Mouse (Mus musculus) T-helper 2 cell (primary cell): Measurements from ENCODE around the gene Ripor3.

ENCODE experiments used
- in situ Hi-C: fragments of 300-600 bp; cut with MboI, MseI; formaldehyde crosslinking; loops from one replicate; pipeline ENCODE4 v1.15.1; 2025; ENCODE audit warnings: high pct_unique_total_duplicates

Ripor3 gene

DNA sequence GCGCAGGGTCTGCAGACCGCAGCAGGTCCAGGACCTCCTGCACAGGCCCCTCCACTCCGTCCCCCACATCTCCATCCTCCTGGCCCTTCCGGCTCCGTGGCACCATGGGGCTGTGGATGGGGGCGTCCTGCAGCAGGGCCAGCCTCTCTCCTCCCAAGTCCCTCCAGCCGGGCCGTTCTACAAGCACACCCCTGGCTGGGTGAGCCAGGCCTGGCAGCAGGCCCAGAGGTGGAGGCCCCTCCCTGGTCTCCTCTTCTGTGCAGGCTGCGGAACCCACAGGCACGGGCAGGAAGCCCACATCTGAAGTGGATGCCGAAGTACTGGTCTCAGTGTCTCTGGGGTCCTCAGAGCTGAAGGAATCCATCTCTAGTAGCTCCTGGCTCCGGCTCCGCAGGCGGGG is 21.1 kb downstream of the Ripor3 start:
- in situ Hi-C loops, result no loop called here

DNA sequence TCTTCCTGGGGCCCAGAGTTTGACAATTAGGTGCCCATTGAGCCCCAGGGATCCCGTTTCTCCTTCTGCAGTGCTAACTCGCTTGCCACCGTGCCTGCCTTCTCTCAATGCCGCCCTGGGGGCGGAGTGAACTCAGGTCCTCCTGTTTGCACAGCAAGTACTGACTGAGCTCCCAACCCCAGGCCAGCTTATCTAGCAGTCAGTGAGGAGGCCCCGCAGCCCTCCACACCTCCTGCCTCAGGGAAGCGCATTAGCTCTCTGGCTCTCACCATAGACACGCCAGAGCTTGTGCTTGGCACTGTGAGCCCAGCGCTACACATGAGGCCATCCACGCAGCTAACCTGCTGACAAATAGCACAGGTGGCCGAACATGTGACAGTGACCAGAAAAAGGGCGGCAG is 22.8 kb downstream of the Ripor3 start:
- in situ Hi-C loops, result no loop called here

DNA sequence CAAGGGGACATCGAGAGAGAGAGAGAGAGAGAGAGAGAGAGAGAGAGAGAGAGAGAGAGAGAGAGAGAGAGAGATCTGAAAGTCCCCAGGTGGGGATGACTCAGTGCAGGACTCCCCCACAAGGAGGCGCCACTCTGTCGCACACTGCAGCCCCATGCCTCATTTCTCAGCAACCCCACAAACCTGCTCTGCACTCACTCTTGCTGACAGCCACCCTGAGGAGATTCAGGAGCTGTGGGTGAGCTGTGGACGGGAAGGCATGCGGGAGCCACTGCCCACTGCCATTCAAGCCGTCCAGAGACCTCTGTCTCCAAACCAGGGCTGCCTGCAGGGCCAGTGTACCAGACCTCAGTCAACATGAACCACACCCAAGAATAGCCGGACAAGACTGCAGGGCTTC is 23.7 kb downstream of the Ripor3 start:
- in situ Hi-C loops, result no loop called here

DNA sequence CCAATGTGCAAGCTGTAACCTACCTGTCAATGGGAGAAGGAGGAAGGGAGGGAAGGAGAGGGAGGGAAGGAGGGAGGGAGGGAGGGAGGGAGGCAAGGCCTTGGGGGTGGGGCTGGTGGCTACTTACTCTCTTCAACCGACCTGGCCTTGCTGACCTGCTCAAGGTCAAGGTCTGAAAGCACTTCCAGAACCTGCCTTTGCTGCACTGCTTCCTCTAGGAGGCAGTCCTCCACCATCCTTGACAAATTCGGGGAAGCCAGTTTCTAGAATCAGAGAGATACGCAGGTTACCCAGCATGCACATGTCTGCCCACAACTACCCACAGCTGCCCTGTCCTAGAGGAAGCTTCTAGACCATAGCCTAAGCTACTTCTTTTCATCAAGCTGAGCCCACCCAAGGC is 25.5 kb downstream of the Ripor3 start:
- in situ Hi-C loops, result no loop called here

DNA sequence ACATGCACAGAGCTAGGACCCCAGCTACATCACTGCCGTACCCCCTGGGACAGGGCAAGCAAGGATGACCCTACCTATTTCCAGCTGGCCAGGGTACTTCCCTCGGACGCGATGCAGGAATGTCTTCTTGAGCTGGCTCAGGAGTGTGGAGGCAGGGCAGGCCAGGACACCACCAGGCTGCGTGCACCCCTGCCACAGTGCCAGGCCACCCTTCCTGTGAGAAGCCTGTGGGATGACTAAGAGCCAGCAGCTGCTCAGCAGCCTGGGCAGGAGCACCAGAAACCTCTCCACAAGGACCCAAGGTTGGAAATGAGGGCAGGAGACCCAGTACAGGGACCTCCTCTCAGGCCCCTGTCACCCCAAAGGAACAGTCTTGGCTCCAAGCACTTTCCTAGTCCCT is 26.0 kb downstream of the Ripor3 start:
- in situ Hi-C loops, result no loop called here

DNA sequence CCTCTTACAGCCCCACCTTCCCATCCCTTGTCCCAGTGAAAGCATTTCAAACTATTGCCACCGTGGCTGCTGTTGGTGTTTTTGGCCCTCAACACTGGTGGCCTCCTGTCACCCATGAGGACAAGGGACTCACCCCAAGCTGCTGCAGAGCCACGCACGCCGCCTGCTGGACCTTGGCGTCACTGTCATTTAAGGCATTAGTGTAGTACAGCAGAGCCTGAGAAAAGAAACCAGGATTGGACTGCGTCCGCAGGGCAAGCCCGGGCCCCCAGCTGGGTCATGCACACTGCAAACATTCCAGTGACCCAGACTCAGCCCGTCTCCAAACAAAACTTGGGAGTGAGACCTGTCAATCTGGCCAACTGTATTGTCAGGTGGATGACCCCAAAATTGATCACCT is 27.8 kb downstream of the Ripor3 start:
- in situ Hi-C loops, result no loop called here

DNA sequence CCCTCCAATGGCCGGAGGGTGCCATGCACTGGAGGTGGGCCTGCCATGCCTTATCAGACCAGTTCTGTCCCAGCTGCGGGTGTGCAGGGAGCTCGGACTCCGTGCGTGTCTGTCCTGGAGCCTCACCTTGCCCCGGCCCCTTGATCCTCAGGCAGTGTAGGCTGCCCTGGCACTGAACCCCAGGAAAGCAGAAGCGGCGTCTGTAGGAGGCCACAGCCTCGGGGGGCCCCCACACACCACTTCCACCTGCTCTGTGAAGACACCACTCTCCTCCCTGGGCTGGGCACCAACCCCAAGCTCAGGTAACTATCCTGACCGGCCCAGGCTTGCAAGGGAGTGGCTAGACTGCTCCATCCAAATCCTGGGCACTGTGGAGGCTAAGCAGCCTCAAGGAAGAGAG is 30.0 kb downstream of the Ripor3 start:
- in situ Hi-C loops, result no loop called here

DNA sequence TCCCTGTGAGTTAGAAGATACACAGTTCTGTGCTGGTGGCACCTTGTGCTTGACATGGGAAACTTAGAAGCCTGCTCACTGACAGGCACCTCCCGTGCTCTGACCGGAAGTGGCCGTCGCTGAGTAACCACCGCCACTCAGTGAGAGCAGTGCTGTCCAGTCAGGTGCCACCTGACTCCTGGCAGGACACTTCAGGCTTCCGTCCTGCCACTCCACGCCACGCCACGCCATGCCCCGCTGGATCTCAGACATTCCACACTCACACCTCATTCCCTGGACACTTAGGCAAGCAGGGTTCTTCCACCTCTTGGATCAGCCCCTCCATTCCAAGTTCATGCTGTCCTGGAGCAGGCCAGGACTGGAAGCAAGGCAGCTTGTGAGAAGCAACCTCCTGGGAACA is 32.1 kb downstream of the Ripor3 start:
- in situ Hi-C loops, result no loop called here

DNA sequence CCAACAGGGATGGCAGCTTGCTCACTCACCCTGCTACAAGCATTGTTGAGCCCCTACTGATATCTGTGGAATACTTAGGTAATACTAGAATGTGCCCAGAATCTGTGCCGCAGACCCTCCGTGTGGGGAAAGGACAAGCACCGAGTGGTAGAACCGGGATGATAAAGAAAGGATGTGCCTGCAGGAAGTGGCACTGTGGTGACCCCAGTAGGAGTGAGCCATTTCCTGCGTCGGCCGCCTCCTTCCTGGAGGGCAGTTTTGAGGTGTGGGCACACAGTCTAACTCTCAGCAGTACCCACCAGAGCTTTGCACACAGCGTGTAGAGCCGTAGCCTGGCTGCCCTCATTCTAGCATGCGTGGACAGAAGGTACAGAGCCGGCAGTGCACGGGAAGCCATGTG is 34.7 kb downstream of the Ripor3 start:
- in situ Hi-C loops, result no loop called here

DNA sequence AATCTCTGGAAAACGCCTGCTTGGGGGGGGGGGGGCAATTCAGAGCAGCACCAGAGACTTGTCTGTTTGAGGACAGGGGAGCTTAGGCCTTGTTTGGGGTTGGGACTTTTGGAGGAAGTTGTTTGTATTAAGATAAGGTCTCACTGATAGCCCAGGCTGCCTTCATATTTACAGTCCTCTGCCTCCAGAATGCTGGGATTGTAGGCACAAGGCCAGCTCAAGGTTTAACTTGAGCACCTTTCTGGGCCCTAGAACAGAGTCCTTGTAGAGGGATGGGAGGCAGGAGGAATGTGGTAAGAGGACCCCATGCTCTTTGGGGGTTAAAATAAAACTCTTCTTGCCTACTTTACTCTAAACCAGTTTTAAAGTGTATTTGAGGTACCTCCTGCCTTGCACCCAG is 37.6 kb downstream of the Ripor3 start:
- in situ Hi-C loops, result no loop called here

DNA sequence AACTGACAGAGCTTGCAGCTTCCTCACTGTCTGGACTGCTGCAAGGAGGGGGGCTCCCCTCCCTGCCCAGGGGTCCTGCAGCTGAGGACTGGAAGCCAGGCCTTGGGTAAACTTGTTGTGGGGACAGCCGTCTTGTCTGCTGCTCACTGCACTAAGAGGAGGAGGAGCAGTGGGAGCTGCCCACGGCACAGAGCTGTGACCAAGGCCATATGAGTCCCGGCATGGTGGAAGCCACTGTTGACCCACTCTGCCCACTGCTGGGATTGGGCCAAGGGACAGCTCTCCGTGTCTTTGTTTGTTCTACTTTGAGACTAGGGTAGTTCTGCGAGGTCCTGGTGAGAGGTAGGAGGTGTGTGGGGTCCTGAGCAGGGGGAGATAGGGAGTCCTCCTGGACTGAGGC is 38.3 kb downstream of the Ripor3 start:
- in situ Hi-C loops, result no loop called here

DNA sequence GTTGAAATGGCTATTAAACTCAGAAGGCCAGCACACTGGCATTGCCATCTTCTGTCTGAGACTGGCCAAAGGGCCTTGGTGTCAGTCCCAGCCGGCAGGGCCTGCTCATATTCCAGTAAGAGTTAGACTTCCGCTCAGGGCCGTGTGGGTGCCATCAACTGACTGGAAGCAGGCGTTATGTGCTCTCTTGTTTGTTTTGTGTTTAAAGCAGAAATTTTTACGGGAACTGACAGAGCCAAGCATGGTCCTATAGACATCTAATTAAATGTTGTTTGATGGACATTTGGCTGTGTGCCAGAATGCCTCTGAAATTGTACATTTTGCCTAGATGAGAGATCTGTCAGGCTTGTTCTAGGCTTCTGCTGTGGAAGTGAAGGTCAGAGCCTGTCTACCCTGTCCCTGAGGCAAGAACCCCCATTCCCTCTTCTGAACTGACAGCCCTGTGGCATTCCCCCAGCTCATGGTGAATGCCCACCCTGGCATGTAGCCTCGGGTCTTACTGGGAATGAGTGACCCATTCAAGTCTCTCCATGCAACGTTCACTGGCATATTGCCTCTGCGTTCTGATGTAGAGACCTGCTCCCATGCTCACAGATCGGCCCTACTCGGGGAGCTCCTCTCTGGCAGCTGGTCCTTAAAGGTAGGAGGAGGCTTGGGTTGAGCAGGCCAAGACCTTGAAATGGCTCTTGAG is 40.4 kb downstream of the Ripor3 start:
- in situ Hi-C loops, result no loop called here

DNA sequence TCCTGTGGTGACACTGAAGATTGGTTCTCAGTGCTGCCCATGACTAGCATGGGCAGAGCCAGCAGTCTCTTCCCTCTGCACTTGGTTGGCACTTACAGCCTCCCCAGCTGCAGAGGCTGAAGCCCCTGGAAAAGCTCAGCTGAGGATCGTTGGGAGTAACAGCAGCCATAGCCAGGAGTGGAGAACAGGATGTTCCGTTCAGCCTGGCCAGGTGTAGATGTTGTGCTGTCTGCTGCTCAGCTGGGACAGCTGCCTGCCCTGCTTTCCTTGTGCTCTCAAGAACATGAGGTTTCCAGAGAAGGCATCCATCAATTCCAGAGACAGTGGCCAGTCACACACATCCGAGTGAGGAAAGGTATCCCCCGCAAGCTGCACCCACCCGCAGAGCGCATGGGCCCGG is 41.9 kb downstream of the Ripor3 start:
- in situ Hi-C loops, result no loop called here

DNA sequence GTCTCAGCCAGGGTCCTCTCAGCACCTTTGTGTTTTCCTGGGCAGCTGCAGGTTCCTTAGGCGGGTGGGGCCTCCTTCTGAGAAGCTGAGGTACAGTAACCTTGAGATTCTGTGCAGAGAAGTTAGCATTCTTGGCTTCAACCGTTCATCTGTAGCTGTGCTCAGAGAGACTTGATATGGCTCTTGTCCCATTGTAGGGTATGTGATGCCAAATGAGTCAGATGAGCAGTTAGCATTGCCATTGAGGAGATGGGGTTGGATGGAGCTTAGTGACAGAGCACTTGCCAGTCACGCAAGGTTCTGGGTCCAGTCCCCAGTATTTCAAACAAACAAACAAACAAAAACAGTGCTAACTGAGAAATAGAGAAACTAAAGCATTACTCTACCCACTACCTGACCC is 44.5 kb downstream of the Ripor3 start:
- in situ Hi-C loops, result no loop called here

DNA sequence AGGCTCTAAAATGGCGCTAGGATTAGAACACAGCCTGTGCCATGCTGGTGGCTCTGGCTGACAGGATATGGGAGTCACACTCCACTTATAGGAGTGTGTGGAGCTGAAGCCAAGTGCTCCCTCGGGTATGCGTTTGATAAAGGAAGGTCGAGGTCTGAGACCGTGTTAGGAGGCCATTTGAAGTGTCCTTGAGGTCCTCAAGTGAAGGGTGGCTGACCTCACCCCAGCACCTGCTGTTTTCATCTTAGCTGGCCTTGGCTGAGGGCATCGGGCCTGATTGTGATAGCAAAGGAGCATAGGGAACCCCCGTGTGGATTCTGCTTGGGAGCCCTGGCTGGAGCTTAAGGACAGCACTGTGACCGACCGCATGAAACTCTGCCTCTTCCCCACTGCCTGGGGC is 46.1 kb downstream of the Ripor3 start:
- in situ Hi-C loops, result no loop called here

DNA sequence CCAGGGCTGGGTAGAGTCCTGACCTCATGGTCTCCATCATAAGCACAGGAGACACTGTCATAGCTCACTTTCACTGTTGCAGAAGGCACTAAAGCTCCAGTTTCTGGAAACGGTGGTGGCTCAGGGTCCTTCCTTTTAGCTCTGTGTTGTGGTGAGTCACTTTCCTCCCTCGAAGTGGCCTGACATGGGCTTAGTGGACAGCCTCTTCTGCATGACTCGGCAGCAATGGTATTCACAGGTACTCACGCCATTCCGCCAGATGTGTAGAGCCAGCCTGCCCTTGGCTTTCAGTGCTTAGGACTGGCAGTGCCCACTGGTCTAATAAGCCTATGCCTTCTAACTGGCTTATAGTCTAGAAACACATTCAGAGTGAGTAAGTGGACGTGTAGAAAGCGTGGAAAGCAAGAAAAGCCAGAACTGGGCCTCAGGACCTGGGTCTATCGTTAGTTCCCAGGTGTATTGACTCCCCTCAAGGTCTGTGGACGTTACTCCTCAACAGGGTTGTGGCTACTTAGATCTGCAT is 46.6 kb downstream of the Ripor3 start:
- in situ Hi-C loops, result no loop called here

DNA sequence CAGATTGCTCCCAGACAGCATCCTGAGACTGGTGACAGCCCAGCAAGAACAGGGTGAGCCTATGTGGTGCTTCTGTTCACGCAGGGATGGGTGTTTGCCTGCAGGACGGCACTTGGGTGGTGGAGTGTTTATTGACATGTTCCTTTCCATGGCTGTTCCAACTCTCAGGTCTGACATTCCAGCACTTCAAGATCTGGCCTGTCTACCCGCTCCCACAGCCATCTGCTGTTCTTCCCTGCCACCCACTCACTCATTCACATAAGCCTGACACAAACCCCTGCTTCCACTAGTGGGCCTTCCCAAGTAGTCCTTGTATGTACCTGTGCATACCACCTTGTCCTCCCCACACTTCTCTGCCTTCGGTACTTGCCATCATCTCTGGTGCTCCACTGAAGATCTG is 47.2 kb downstream of the Ripor3 start:
- in situ Hi-C loops, result no loop called here

DNA sequence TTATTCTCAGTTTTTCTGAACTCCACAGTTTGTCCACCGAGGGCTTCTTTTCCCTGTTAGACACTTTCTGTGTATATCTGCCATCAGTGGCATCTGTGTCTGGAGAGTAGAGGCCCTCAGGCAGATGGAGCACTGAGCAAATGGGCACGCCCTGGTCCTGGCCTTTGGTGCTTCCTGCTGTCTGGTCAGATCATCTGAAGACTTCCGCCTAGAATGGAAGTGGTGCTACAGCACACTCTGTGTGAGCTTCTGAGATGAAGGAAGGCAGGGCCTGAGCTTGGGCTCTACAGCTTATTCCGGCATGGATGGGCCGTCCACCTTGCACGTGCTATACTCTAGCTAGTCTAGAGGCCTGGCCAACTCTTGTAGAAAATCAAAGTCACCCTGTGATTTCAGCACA is 48.1 kb downstream of the Ripor3 start:
- in situ Hi-C loops, result no loop called here

DNA sequence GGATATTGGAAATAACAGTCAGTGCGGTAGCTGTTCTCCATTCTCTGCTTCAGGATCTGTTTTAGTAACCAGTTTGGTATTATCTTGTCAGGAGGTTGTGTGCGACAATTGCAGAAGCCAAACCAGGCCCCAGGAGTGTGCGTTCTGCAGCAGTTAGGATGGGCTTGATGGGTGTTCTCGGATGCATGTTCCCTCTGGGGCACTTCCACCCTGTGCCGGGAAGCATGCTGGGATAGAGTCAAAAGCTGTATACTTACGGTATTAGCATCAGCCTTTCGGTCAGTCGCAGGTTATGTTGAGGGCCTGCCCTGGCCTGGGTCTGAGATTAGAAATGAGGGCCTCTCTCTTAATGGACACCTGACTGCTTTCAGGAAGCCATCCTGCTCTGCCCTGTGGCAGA is 49.8 kb downstream of the Ripor3 start:
- in situ Hi-C loops, result no loop called here

DNA sequence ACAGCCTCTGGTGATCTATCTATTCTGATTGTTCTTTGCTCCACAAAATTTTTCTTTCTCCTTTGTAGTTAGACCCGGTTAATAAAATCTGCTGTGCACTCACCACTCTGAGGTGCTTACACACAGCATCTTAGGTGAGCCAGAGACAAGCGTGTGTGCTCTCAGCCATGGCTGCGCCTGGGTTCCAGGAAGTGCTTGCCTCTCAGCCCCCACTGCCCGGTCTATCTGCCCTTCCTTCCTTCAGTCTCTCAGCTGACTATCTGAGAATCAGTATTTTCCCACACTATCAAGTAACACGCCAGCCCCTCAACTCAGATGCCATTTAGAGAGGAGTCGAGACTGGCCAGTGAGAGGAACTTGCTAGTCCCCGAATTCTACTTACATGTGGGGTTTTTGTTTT is 50.4 kb downstream of the Ripor3 start:
- in situ Hi-C loops, result no loop called here

DNA sequence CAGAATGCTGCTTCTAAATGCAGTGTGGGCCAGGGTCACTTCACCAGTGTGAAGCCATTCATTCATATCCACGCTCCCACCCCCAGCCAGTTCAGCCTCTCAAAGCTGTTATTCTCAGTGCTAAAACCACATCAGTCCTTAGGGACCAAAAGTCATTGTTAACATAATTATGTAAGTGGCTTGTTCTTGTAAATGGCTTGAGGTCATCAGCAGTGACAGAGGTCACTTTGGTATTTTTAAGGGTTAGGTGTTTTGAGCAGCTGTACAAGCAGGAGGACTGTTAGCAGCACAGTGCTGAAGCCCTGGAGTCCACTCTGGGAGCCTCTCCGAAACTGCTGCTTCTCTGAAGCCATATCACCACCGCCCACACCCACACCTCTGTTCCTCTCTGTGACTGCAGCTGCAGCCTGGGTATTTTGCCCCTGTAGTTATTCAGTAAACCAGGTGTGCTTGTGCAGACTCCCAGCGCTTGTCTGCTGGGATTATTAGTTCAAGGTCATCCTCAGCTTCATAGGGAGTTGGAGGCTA is 51.0 kb downstream of the Ripor3 start:
- in situ Hi-C loops, result no loop called here

DNA sequence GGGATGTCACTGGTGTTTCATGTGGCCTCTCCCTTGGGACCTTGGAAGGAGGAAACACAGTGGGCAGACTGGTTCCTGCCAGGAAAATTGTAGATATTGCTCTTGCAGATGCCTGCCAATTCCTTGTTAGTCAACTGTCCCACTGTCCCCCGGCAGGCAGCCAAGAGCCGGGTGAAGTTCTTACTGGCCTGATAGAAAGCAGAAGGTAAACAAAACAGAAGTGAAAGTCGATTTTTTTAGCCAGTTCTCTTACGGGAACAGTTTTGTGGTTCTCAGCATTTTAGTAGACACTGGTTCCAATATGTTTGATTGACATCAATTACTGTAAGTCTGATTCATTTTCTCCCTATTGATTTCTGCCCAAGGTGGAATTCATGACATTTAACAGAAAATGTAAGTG is 51.6 kb downstream of the Ripor3 start:
- in situ Hi-C loops, result no loop called here

DNA sequence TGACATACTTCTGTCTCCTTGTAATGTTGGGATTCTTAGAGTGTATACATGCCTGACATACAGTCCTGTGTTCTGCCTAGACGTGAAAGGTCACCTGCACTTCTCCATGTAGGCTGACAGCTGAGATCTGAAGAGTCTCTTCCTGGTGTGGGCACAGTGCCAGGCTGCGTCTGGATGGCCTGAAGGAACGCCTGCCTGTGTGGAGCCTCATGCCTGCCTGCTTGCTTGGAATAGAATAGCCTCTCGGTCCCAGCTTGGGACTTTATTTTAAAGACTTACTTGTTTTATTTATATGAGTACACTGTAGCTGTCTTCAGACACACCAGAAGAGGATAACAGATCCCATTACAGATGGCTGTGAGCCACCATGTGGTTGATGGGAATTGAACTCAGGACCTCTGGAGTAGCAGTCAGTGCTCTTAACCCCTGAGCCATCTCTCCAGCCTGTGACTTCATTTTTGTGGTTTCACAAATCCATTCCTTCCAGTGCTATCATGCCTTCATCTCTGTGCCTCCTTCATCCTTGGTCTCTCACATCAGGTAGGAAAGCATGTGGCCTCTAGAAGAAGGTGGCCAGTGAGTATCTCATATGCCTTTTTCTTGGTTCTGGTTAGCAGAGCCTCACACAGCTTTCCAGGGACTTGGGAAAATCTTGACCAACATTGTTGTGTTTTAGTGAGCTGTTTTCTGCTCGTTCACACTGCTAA is 52.2 kb downstream of the Ripor3 start:
- in situ Hi-C loops, result no loop called here
